Mouse (Mus musculus) liver, postnatal 0 days (tissue): ENCODE data around the gene Frmd5. TPM values are rescaled to one million over a fixed set of nuclear protein-coding genes. Genes with fewer than 3 reads are reported as not detected.

Experiments used
- ATAC-seq: fragments of 200-750 bp; cut with Nextera tagmentation; 2 replicates; pipeline ENCODE4 v1.8.0; 2017; ENCODE audit warnings: mild to moderate bottlenecking, moderate library complexity
- DNase-seq: peaks from one replicate; pipeline ENCODE4 v3.0.0-alpha.2; 2016
- H3K27ac ChIP-seq: fragments of 300-500 bp; sonication (generic); 2 replicates; pipeline ENCODE4 v1.5.1; 2014; ENCODE audit warnings: antibody characterized with exemption, moderate library complexity, mild to moderate bottlenecking, low read depth
- H3K27me3 ChIP-seq: fragments of 300-500 bp; sonication (generic); 2 replicates; pipeline ENCODE4 v1.6.1; 2014; ENCODE audit warnings: low read length, control low read depth, mixed read lengths; ENCODE audit not compliant: insufficient read depth
- H3K36me3 ChIP-seq: fragments of 300-500 bp; sonication (generic); replicated peaks from 2 replicates; pipeline ENCODE4 v1.6.1; 2014; ENCODE audit warnings: mild to moderate bottlenecking, control low read depth, low read length, moderate library complexity, mixed read lengths; ENCODE audit not compliant: insufficient read depth
- H3K4me1 ChIP-seq: fragments of 300-500 bp; sonication (generic); 2 replicates; pipeline ENCODE4 v1.6.1; 2014; ENCODE audit warnings: antibody characterized with exemption, mild to moderate bottlenecking, control low read depth; ENCODE audit not compliant: insufficient read depth
- H3K4me2 ChIP-seq: fragments of 300-500 bp; sonication (generic); 2 replicates; pipeline ENCODE4 v1.6.1; 2014; ENCODE audit warnings: low read depth, mild to moderate bottlenecking, low read length, moderate library complexity, mixed read lengths
- H3K4me3 ChIP-seq: fragments of 300-500 bp; sonication (generic); 2 replicates; pipeline ENCODE4 v1.5.1; 2014; ENCODE audit warnings: low read depth, low read length
- H3K9ac ChIP-seq: fragments of 300-500 bp; sonication (generic); replicated peaks from 2 replicates; pipeline ENCODE4 v1.6.1; 2014; ENCODE audit warnings: mild to moderate bottlenecking, moderate library complexity
- H3K9me3 ChIP-seq: fragments of 300-500 bp; sonication (generic); 2 replicates; pipeline ENCODE4 v1.6.1; 2016; ENCODE audit warnings: mild to moderate bottlenecking, control low read depth, low read length, mixed read lengths
- CTCF ChIP-seq: sonication (generic); IDR thresholded peaks from 2 replicates; pipeline ENCODE4 v1.5.1; 2016; ENCODE audit warnings: antibody characterized with exemption, low read depth
- EP300 ChIP-seq: IDR thresholded peaks from 2 replicates; pipeline ENCODE4 v1.6.1; 2016; ENCODE audit warnings: antibody characterized with exemption, low read depth, mild to moderate bottlenecking
- WGBS: fragments of 180-500 bp; shearing (Covaris S2); extraction: QIAGEN DNeasy Blood & Tissue Kit; methylation state at CpG from one replicate; pipeline ENCODE4 v1.1.7; 2014; ENCODE audit not compliant: insufficient replicate concordance; 5-methylcytosine and 5-hydroxymethylcytosine counted together
- polyA plus RNA-seq: library from polyadenylated mRNA; unstranded; fragments of >200 nt; fragmentation: Nextera tagmentation; extraction: Ambion mirVana; gene quantifications from 2 replicates; pipeline ENCODE4 v1.2.1, GENCODE M21; 2015

Frmd5 gene
- polyA plus RNA-seq, 1 experiment from 2014 or later, result 0.18 TPM

GRCm38 (mm10) chr2:121711748-121712384 lies 95.0 kb downstream of the Frmd5 start:
- Histone ChIP-seq H3K36me3 (no peaks in the 10 kb centered on the region), H3K27me3 (no peaks in the 10 kb centered on the region), H3K9me3 (no peaks in the 10 kb centered on the region), H3K4me2 (no peak overlapping the region), H3K27ac (no peak overlapping the region), H3K4me3 (no peak overlapping the region), H3K4me1 (no peaks in the 10 kb centered on the region), H3K9ac (no peak overlapping the region)
- WGBS, result 27% methylated on average over 9 of the region's 9 CpGs
- DNase-seq, result no peak
- TF ChIP-seq CTCF, result no peak
- TF ChIP-seq EP300, result no peak
- ATAC-seq, result no peak

- ATAC-seq, result no peak
- H3K4me2 ChIP-seq, result no peak overlapping the region
- no peaks in the 10 kb centered on the region for H3K36me3 ChIP-seq
- TF ChIP-seq CTCF (no peak), EP300 (no peak)
- H3K9me3 ChIP-seq, result no peaks in the 10 kb centered on the region
- no peak overlapping the region for H3K27ac ChIP-seq
- H3K9ac ChIP-seq, result no peak overlapping the region
- no peak for DNase-seq
- H3K4me1 ChIP-seq, result no peaks in the 10 kb centered on the region
- WGBS, result 60% methylated on average over 4 of the region's 4 CpGs
- no peaks in the 10 kb centered on the region for H3K27me3 ChIP-seq
- H3K4me3 ChIP-seq, result no peak overlapping the region
Observed at GRCm38 (mm10) chr2:121709096-121709495, 97.8 kb downstream of the Frmd5 start.

GRCm38 (mm10) chr2:121707461-121707860 lies 99.4 kb downstream of the Frmd5 start:
- 75% methylated on average over 5 of the region's 5 CpGs for WGBS
- Histone ChIP-seq H3K4me3 (no peak overlapping the region), H3K36me3 (no peaks in the 10 kb centered on the region), H3K9ac (no peak overlapping the region), H3K4me1 (no peaks in the 10 kb centered on the region), H3K27me3 (no peaks in the 10 kb centered on the region), H3K27ac (no peak overlapping the region), H3K9me3 (no peaks in the 10 kb centered on the region), H3K4me2 (no peak overlapping the region)
- no peak for ATAC-seq
- no peak for TF ChIP-seq CTCF
- TF ChIP-seq EP300, result no peak
- DNase-seq, result no peak

- no peak for TF ChIP-seq CTCF
- no peak for TF ChIP-seq EP300
- no peaks in the 10 kb centered on the region for H3K4me1 ChIP-seq
- 63% methylated on average over 2 of the region's 2 CpGs for WGBS
- no peak overlapping the region for H3K4me2 ChIP-seq
- ATAC-seq (no peak), DNase-seq (no peak)
- H3K4me3 ChIP-seq, result no peak overlapping the region
- H3K9me3 ChIP-seq, result no peaks in the 10 kb centered on the region
- H3K27me3 ChIP-seq, result no peaks in the 10 kb centered on the region
- no peak overlapping the region for H3K27ac ChIP-seq
- H3K36me3 ChIP-seq, result no peaks in the 10 kb centered on the region
- H3K9ac ChIP-seq, result no peak overlapping the region
Observed at GRCm38 (mm10) chr2:121705756-121706155, 101.1 kb downstream of the Frmd5 start.

GRCm38 (mm10) chr2:121699331-121699730 lies 107.6 kb downstream of the Frmd5 start:
- Histone ChIP-seq H3K4me2 (no peak overlapping the region), H3K27ac (no peak overlapping the region), H3K36me3 (no peaks in the 10 kb centered on the region), H3K4me3 (no peak overlapping the region), H3K4me1 (no peaks in the 10 kb centered on the region), H3K27me3 (no peaks in the 10 kb centered on the region), H3K9ac (no peak overlapping the region), H3K9me3 (no peaks in the 10 kb centered on the region)
- TF ChIP-seq CTCF (no peak), EP300 (no peak)
- DNase-seq, result no peak
- 61% methylated on average over 6 of the region's 6 CpGs for WGBS
- ATAC-seq, result no peak

- H3K36me3 ChIP-seq, result no peaks in the 10 kb centered on the region
- H3K9me3 ChIP-seq, result no peaks in the 10 kb centered on the region
- DNase-seq (peak; percentile 25), ATAC-seq (no peak)
- H3K4me3 ChIP-seq, result no peak overlapping the region
- H3K9ac ChIP-seq, result no peak overlapping the region
- H3K27ac ChIP-seq, result no peak overlapping the region
- WGBS, result 62% methylated on average over 10 of the region's 10 CpGs
- TF ChIP-seq EP300, result no peak
- peak; percentile 70 for TF ChIP-seq CTCF
- no peak overlapping the region for H3K4me2 ChIP-seq
- no peaks in the 10 kb centered on the region for H3K4me1 ChIP-seq
- H3K27me3 ChIP-seq, result no peaks in the 10 kb centered on the region
Observed at GRCm38 (mm10) chr2:121695436-121695835, 111.5 kb downstream of the Frmd5 start.
